ENCODE assay signal across 8 mouse cellular contexts in genomic region chr17:24485090-24485860, GRCm38 (mm10). TPM values are rescaled to one million over a fixed set of nuclear protein-coding genes. Genes with fewer than 3 reads are reported as not detected.
DNase-seq lines count a peak whose midpoint lies in the region; ATAC-seq and TF ChIP-seq lines count a peak whose summit lies in the region.

No protein-coding gene starts in this region.

- peaks cover 7% of the 10 kb centered on the region for H3K4me1 ChIP-seq in cerebellum, adult 2 months (ENCODE audit: control insufficient read depth, insufficient read depth, low read length)
- peaks cover 27% of the 10 kb centered on the region for H3K4me1 ChIP-seq in hindbrain, embryonic 14.5 days (replicated peaks; ENCODE audit: control insufficient read depth, insufficient read depth, low read length)
- peaks cover 23% of the 10 kb centered on the region for H3K4me1 ChIP-seq in neural tube, embryonic 14.5 days (ENCODE audit: control insufficient read depth, insufficient read depth, low read length)

- DNase-seq in cerebellum, adult 2 months: peak in 1 of 2 experiments; percentile 34
- no peak for DNase-seq in cerebellum, adult 18-20 months
- peak; percentile 51 for DNase-seq in lung, postnatal 10 days
- no peak for DNase-seq in lung, postnatal 25 days (ENCODE audit: low spot score)
- peak; percentile 50 for DNase-seq in hindbrain, embryonic 14.5 days (ENCODE audit: low spot score)
- no peak for DNase-seq in left cerebral cortex, adult 8-10 months (ENCODE audit: low spot score in 2 of 2)
- DNase-seq in gastrocnemius, postnatal 14 days: no peak

- ATAC-seq in hindbrain, embryonic 14.5 days (ENCODE audit: low FRiP score): no peak
- ATAC-seq in neural tube, embryonic 14.5 days (ENCODE audit: low read depth): no peak

- peak overlapping the region; percentile 41 for H3K9ac ChIP-seq in hindbrain, embryonic 14.5 days
- H3K9ac ChIP-seq in neural tube, embryonic 14.5 days (replicated peaks; ENCODE audit: low read depth, low read length): peak overlapping the region; percentile 2; the same call in 1 of the 2 replicates

- H3K27me3 ChIP-seq in cerebellum, adult 2 months (ENCODE audit: control insufficient read depth, insufficient read depth, low read length): no peaks in the 10 kb centered on the region
- H3K27me3 ChIP-seq in hindbrain, embryonic 14.5 days (ENCODE audit: control insufficient read depth, insufficient read depth, low read length): no peaks in the 10 kb centered on the region
- no peaks in the 10 kb centered on the region for H3K27me3 ChIP-seq in neural tube, embryonic 14.5 days (ENCODE audit: control insufficient read depth, insufficient read depth, low read length)

- no peak for TF ChIP-seq CTCF in cerebellum, adult 2 months (IDR thresholded peaks at IDR 0.05; ENCODE audit: borderline replicate concordance, insufficient read depth, low read depth, low read length)

- no peak for TF ChIP-seq POLR2A in cerebellum, adult 2 months (IDR thresholded peaks at IDR 0.05; ENCODE audit: borderline replicate concordance, insufficient read depth, low read length)

- H3K36me3 ChIP-seq in hindbrain, embryonic 14.5 days (replicated peaks; ENCODE audit: control insufficient read depth, insufficient read depth): no peaks in the 10 kb centered on the region
- no peaks in the 10 kb centered on the region for H3K36me3 ChIP-seq in neural tube, embryonic 14.5 days (ENCODE audit: control insufficient read depth, insufficient read depth, low read length)

- no peak overlapping the region for H3K4me3 ChIP-seq in cerebellum, adult 2 months (replicated peaks; ENCODE audit: insufficient read depth, low read depth, low read length)
- H3K4me3 ChIP-seq in hindbrain, embryonic 14.5 days (replicated peaks; ENCODE audit: low read length): no peak overlapping the region
- H3K4me3 ChIP-seq in neural tube, embryonic 14.5 days (ENCODE audit: low read depth, low read length): no peak overlapping the region

- no peaks in the 10 kb centered on the region for H3K9me3 ChIP-seq in hindbrain, embryonic 14.5 days (ENCODE audit: control insufficient read depth, low read length)
- H3K9me3 ChIP-seq in neural tube, embryonic 14.5 days (ENCODE audit: control insufficient read depth, low read length): no peaks in the 10 kb centered on the region

- 0 out of 2 replicates have a peak overlapping the region, but pooled peaks have one; percentile 11 for H3K27ac ChIP-seq in cerebellum, adult 2 months (ENCODE audit: insufficient read depth, low read length)
- H3K27ac ChIP-seq in hindbrain, embryonic 14.5 days: peak overlapping the region; percentile 75
- H3K27ac ChIP-seq in neural tube, embryonic 14.5 days (ENCODE audit: low read depth, low read length): peak overlapping the region; percentile 80

- 47% methylated on average over 11 of the region's 11 CpGs for WGBS in cerebellum, adult 2 months
- 47% methylated on average over 11 of the region's 11 CpGs for WGBS in hindbrain, embryonic 14.5 days
- 43% methylated on average over 11 of the region's 11 CpGs for WGBS in neural tube, embryonic 14.5 days

- 0 out of 2 replicates have a peak overlapping the region, but pooled peaks have one; percentile 8 for H3K4me2 ChIP-seq in hindbrain, embryonic 14.5 days (replicated peaks)
- H3K4me2 ChIP-seq in neural tube, embryonic 14.5 days (ENCODE audit: low read depth, low read length): no peak overlapping the region

- intact Hi-C loops in gastrocnemius, postnatal 14 days (cut with DNase I; ENCODE audit: low total_unique reads): loop anchor here (5.0 kb wide), 1 partner anchor 42 kb away; the partner anchor contains the start of gene Traf7

RNA-seq across cellular contexts. Expression of gene Caskin1, which starts 3.1 kb away (rescaled TPM):
- polyA plus RNA-seq in cerebellum, adult 2 months (2012; rRNA removed): 122 and 127 TPM in 2 replicates
- 45.7 and 46.8 TPM in 2 replicates for polyA plus RNA-seq in hindbrain, embryonic 14.5 days (2014; fragmentation: Nextera tagmentation; extraction: Ambion mirVana)
- 44.9 and 52.2 TPM in 2 replicates for polyA plus RNA-seq in neural tube, embryonic 14.5 days (2014; fragmentation: Nextera tagmentation; extraction: Ambion mirVana)
- 100 to 1,000 TPM; 119 to 135 (median 127) TPM for total RNA-seq in left cerebral cortex, adult 8-10 months (2022)
- under 1 TPM; 0.22 to 0.31 TPM for total RNA-seq in gastrocnemius, postnatal 14 days (2021)

RNA-seq across cellular contexts. Expression of gene Mlst8, which starts 6.4 kb away (rescaled TPM):
- 55.9 and 63.5 TPM in 2 replicates for polyA plus RNA-seq in cerebellum, adult 2 months (2012; rRNA removed)
- polyA plus RNA-seq in hindbrain, embryonic 14.5 days (2014; fragmentation: Nextera tagmentation; extraction: Ambion mirVana): 30.2 and 31.1 TPM in 2 replicates
- 36.2 and 38.0 TPM in 2 replicates for polyA plus RNA-seq in neural tube, embryonic 14.5 days (2014; fragmentation: Nextera tagmentation; extraction: Ambion mirVana)
- 10 to 100 TPM; 29.2 to 39.0 (median 35.4) TPM for total RNA-seq in left cerebral cortex, adult 8-10 months (2022)
- 10 to 100 TPM; 10.7 to 11.6 TPM for total RNA-seq in gastrocnemius, postnatal 14 days (2021)

RNA-seq across cellular contexts. Expression of gene Bricd5, which starts 11.6 kb away (rescaled TPM):
- 2.3 TPM in 2 replicates for polyA plus RNA-seq in cerebellum, adult 2 months (2012; rRNA removed)
- 0.75 TPM in 1 of 2 replicates, not detected in the other for polyA plus RNA-seq in hindbrain, embryonic 14.5 days (2014; fragmentation: Nextera tagmentation; extraction: Ambion mirVana)
- polyA plus RNA-seq in neural tube, embryonic 14.5 days (2014; fragmentation: Nextera tagmentation; extraction: Ambion mirVana): 0.68 TPM in 1 of 2 replicates, not detected in the other
- 1 to 10 TPM; 1.6 to 2.4 (median 1.8) TPM for total RNA-seq in left cerebral cortex, adult 8-10 months (2022)
- total RNA-seq in gastrocnemius, postnatal 14 days (2021): under 1 TPM in 1 of 2 experiments, not detected in 1; 0.31 TPM

RNA-seq across cellular contexts. Expression of gene Pgp, which starts 15.1 kb away (rescaled TPM):
- 126 and 133 TPM in 2 replicates for polyA plus RNA-seq in cerebellum, adult 2 months (2012; rRNA removed)
- 71.2 and 73.5 TPM in 2 replicates for polyA plus RNA-seq in hindbrain, embryonic 14.5 days (2014; fragmentation: Nextera tagmentation; extraction: Ambion mirVana)
- polyA plus RNA-seq in neural tube, embryonic 14.5 days (2014; fragmentation: Nextera tagmentation; extraction: Ambion mirVana): 73.3 and 75.4 TPM in 2 replicates
- 10 to 100 TPM; 59.0 to 68.7 (median 63.8) TPM for total RNA-seq in left cerebral cortex, adult 8-10 months (2022)
- 10 to 100 TPM; 44.6 TPM for total RNA-seq in gastrocnemius, postnatal 14 days (2021)

RNA-seq across cellular contexts. Expression of gene E4f1, which starts 15.2 kb away (rescaled TPM):
- 79.4 and 80.6 TPM in 2 replicates for polyA plus RNA-seq in cerebellum, adult 2 months (2012; rRNA removed)
- polyA plus RNA-seq in hindbrain, embryonic 14.5 days (2014; fragmentation: Nextera tagmentation; extraction: Ambion mirVana): 20.6 and 25.8 TPM in 2 replicates
- 34.6 and 36.9 TPM in 2 replicates for polyA plus RNA-seq in neural tube, embryonic 14.5 days (2014; fragmentation: Nextera tagmentation; extraction: Ambion mirVana)
- total RNA-seq in left cerebral cortex, adult 8-10 months (2022): 10 to 100 TPM; 32.3 to 36.2 (median 34.5) TPM
- total RNA-seq in gastrocnemius, postnatal 14 days (2021): 10 to 100 TPM in 1 of 2 experiments, 1 to 10 TPM in 1; 8.5 to 10.2 TPM

Comparison
In these comparisons a context has a peak if more than half of its experiments do, and no peak if none do; other contexts are left out.
1. DNase-seq: peak in lung, postnatal 10 days (single experiment) and hindbrain, embryonic 14.5 days (single experiment); none in cerebellum, adult 18-20 months (0 of 2), lung, postnatal 25 days (single experiment), left cerebral cortex, adult 8-10 months (0 of 2) and gastrocnemius, postnatal 14 days (single experiment).
2. H3K27ac ChIP-seq: peak in every context shown above with its lines; median percentile 80 in neural tube, embryonic 14.5 days; 75 in hindbrain, embryonic 14.5 days; 11 in cerebellum, adult 2 months.